Mouse (Mus musculus): Measurements from ENCODE around the gene Npff. TPM values are rescaled to one million over a fixed set of nuclear protein-coding genes. Genes with fewer than 3 reads are reported as not detected.

Npff gene
- polyA plus RNA-seq, 1 experiment from 2014 or later = 2.1 TPM

DNA sequence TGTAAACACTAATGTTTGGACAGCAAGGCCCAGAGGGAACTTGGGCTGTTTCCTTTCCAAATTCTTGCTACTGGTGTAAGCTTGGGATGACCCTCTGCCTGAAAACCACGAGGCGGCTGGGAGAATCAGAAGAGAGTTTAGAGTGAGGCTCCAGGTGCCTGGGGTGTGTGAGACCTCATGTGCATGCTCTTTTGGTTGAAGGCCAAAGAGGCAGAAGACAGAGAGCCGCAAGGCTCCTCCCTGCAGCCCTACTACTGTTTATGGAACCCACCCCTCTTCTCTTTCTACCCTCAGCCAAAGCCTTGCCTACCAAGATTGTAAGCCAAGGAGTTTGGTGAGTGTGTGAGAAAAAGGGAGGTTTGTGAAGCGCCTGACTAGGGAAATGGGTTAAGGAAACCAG, 9.0 kb downstream of the Npff start:
- H3K4me1 ChIP-seq (ENCODE audit: control insufficient read depth in 2 of 2, insufficient read depth in 2 of 2, low read length in 2 of 2) = peaks cover 16 to 40% of the 10 kb centered on the region in 2 experiments
- no peaks in the 10 kb centered on the region for H3K9me3 ChIP-seq (ENCODE audit: control insufficient read depth, low read length)
- peak overlapping the region; percentile 80; the same call in 1 of the 2 replicates for H3K9ac ChIP-seq (ENCODE audit: low read length)
- H3K36me3 ChIP-seq (ENCODE audit: control insufficient read depth, insufficient read depth, low read length) = peaks cover 8% of the 10 kb centered on the region
- 55% methylated on average over 4 of the region's 4 CpGs for WGBS
- ATAC-seq (ENCODE audit: insufficient number of reproducible peaks, insufficient read depth, low FRiP score, low read depth) = no peak
- H3K4me2 ChIP-seq (ENCODE audit: low read length) = peak overlapping the region; percentile 98
- H3K27me3 ChIP-seq (ENCODE audit: control insufficient read depth, insufficient read depth, low read length) = no peaks in the 10 kb centered on the region
- H3K4me3 ChIP-seq (ENCODE audit: control insufficient read depth in 1 of 2, insufficient read depth in 1 of 2, low read depth in 1 of 2, low read length in 2 of 2) = peak overlapping the region; percentile 50 to 57; a peak in 3 of 4 replicates
- H3K27ac ChIP-seq (replicated peaks in 1 of 2; ENCODE audit: control insufficient read depth in 1 of 2, insufficient read depth in 1 of 2, low read depth in 2 of 2, low read length in 2 of 2) = no peak overlapping the region

DNA sequence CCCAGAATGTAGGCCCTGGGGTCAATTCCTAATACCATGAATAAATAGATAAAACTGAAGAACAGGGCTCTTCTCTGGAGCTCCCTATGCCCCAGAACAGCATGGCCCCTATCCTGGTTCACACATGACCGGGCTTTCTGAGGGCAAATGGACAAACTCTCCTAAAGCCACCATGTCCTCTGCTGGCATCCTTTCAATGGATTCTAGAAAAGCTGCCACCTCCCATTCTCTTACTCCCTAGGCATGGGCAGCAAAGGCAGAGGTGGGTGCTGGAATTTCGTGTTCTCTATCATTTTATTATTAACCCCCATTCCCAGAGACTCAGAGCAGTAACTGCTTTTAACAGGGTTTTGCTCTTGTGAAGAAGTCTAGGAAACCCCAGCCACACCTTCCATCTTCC, 9.5 kb downstream of the Npff start:
- Histone ChIP-seq H3K27me3 (ENCODE audit: control insufficient read depth, insufficient read depth, low read length) (no peaks in the 10 kb centered on the region), H3K27ac (replicated peaks in 1 of 2; ENCODE audit: control insufficient read depth in 1 of 2, insufficient read depth in 1 of 2, low read depth in 2 of 2, low read length in 2 of 2) (no peak overlapping the region), H3K9me3 (ENCODE audit: control insufficient read depth, low read length) (no peaks in the 10 kb centered on the region), H3K9ac (ENCODE audit: low read length) (no peak overlapping the region), H3K4me1 (ENCODE audit: control insufficient read depth in 2 of 2, insufficient read depth in 2 of 2, low read length in 2 of 2) (peaks cover 13 to 36% of the 10 kb centered on the region in 2 experiments), H3K36me3 (ENCODE audit: control insufficient read depth, insufficient read depth, low read length) (peaks cover 5% of the 10 kb centered on the region; the same call in 1 of the 2 replicates), H3K4me2 (ENCODE audit: low read length) (no peak overlapping the region), H3K4me3 (ENCODE audit: control insufficient read depth in 1 of 2, insufficient read depth in 1 of 2, low read depth in 1 of 2, low read length in 2 of 2) (no peak overlapping the region)
- ATAC-seq (ENCODE audit: insufficient number of reproducible peaks, insufficient read depth, low FRiP score, low read depth) = no peak
- 93% methylated on average over 2 of the region's 2 CpGs for WGBS

DNA sequence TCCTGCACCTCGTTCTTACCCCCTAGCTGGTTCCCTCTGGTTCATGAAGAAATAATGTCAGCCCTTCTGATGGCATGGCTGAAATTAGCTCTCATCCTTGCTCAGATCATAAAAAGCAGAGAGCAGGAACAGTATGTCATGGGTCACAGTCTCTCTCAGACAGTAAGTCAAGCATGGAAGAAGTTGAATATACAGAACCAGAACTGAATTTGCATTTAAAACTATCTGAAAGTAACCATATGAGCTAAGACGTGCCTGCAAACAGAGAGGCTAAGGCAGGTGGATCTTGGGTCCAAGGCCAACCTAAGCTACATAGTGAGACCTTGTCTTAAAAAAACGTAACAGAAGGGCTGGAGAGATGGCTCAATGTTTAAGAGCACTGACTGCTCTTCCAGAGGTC, 11.7 kb downstream of the Npff start:
- Histone ChIP-seq H3K36me3 (ENCODE audit: control insufficient read depth, insufficient read depth, low read length) (peaks cover 4% of the 10 kb centered on the region; the same call in 1 of the 2 replicates), H3K4me2 (ENCODE audit: low read length) (no peak overlapping the region), H3K4me3 (ENCODE audit: control insufficient read depth in 1 of 2, insufficient read depth in 1 of 2, low read depth in 1 of 2, low read length in 2 of 2) (no peak overlapping the region), H3K9me3 (ENCODE audit: control insufficient read depth, low read length) (no peaks in the 10 kb centered on the region), H3K4me1 (ENCODE audit: control insufficient read depth in 2 of 2, insufficient read depth in 2 of 2, low read length in 2 of 2) (peaks cover 13 to 27% of the 10 kb centered on the region in 2 experiments), H3K27me3 (ENCODE audit: control insufficient read depth, insufficient read depth, low read length) (no peaks in the 10 kb centered on the region), H3K27ac (replicated peaks in 1 of 2; ENCODE audit: control insufficient read depth in 1 of 2, insufficient read depth in 1 of 2, low read depth in 2 of 2, low read length in 2 of 2) (no peak overlapping the region), H3K9ac (ENCODE audit: low read length) (no peak overlapping the region)
- WGBS = 80% methylated on average over 3 of the region's 3 CpGs
- ATAC-seq (ENCODE audit: insufficient number of reproducible peaks, insufficient read depth, low FRiP score, low read depth) = no peak

DNA sequence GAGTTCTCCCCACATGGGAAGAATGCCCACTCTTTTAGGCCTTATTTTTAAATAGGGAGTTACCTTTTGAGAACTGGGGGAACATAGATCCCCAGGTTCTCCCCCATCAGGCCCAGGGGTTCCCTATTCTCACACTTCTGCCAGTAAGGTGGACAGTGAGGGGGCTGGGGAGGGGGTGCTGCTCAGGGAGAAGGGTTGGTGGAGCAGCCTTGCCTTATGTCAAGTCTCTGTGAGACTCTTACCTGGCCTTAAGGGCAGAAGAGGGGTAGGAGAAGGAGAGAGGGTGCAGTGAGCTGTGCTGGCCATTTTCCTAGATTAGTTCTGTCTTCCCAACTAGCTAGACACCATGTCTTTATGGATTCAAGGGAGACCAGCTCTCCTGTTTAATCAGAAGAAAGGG, 12.3 kb downstream of the Npff start:
- Histone ChIP-seq H3K27me3 (ENCODE audit: control insufficient read depth, insufficient read depth, low read length) (no peaks in the 10 kb centered on the region), H3K27ac (replicated peaks in 1 of 2; ENCODE audit: control insufficient read depth in 1 of 2, insufficient read depth in 1 of 2, low read depth in 2 of 2, low read length in 2 of 2) (no peak overlapping the region), H3K9ac (ENCODE audit: low read length) (no peak overlapping the region), H3K4me1 (ENCODE audit: control insufficient read depth in 2 of 2, insufficient read depth in 2 of 2, low read length in 2 of 2) (peaks cover 13 to 27% of the 10 kb centered on the region in 2 experiments), H3K36me3 (ENCODE audit: control insufficient read depth, insufficient read depth, low read length) (peaks cover 4% of the 10 kb centered on the region; the same call in 1 of the 2 replicates), H3K4me2 (ENCODE audit: low read length) (no peak overlapping the region), H3K4me3 (ENCODE audit: control insufficient read depth in 1 of 2, insufficient read depth in 1 of 2, low read depth in 1 of 2, low read length in 2 of 2) (no peak overlapping the region), H3K9me3 (ENCODE audit: control insufficient read depth, low read length) (no peaks in the 10 kb centered on the region)
- ATAC-seq (ENCODE audit: insufficient number of reproducible peaks, insufficient read depth, low FRiP score, low read depth) = no peak

DNA sequence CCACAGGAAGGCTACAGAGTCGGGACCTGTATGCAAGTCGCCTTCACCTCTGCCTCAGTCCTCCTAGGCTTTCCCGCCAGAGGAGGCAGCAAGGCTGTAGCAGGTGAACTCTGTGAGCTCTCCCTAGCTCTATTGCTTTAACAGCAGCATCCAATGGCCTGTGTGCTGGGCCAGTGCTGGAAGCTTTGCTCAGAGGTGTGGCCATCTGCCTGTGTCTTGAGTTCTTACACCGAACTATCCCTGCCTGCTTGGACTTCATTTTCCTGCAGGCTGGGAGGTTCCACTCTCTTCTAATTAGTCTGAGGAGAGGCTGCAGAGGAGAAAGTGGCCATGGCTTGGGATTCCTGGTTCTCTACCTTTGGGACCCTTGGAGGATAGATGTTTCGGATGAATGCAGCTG, 12.7 kb downstream of the Npff start:
- 49% methylated on average over 5 of the region's 5 CpGs for WGBS
- Histone ChIP-seq H3K27ac (replicated peaks in 1 of 2; ENCODE audit: control insufficient read depth in 1 of 2, insufficient read depth in 1 of 2, low read depth in 2 of 2, low read length in 2 of 2) (no peak overlapping the region), H3K36me3 (ENCODE audit: control insufficient read depth, insufficient read depth, low read length) (peaks cover 4% of the 10 kb centered on the region; the same call in 1 of the 2 replicates), H3K4me2 (ENCODE audit: low read length) (no peak overlapping the region), H3K4me3 (ENCODE audit: control insufficient read depth in 1 of 2, insufficient read depth in 1 of 2, low read depth in 1 of 2, low read length in 2 of 2) (no peak overlapping the region), H3K4me1 (ENCODE audit: control insufficient read depth in 2 of 2, insufficient read depth in 2 of 2, low read length in 2 of 2) (peaks cover 13 to 27% of the 10 kb centered on the region in 2 experiments), H3K9ac (ENCODE audit: low read length) (no peak overlapping the region), H3K27me3 (ENCODE audit: control insufficient read depth, insufficient read depth, low read length) (no peaks in the 10 kb centered on the region), H3K9me3 (ENCODE audit: control insufficient read depth, low read length) (no peaks in the 10 kb centered on the region)
- no peak for ATAC-seq (ENCODE audit: insufficient number of reproducible peaks, insufficient read depth, low FRiP score, low read depth)

DNA sequence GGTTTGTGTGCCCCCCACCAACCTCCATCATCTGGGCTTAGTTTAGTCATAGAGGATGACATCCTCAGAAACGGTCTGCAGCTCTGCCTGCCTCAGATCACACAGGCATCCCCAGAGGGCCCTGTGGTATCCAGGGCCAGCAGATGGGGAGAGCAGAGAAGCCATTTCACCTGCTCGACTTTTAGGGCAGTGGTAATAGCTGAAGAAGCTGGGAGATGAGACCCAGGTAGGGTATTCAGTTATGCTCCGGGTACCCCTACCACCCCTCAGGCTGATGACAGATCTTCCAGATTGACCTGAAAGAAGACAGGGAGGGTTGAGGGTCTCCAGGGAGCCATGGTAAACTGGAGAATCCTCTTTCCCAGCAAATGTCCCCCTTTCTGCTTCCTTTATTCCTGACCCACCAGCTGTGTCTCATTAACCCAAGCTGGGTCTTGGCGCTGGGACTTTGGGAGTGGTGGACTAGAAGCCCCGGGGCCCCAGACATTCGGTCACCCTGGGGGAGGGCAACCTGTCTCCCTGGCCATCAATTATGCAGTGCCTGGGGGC, 13.4 kb downstream of the Npff start:
- 17% methylated on average over 6 of the region's 6 CpGs for WGBS
- Histone ChIP-seq H3K36me3 (ENCODE audit: control insufficient read depth, insufficient read depth, low read length) (peaks cover 4% of the 10 kb centered on the region; the same call in 1 of the 2 replicates), H3K9ac (ENCODE audit: low read length) (peak overlapping the region; percentile 72; the same call in 1 of the 2 replicates), H3K4me2 (ENCODE audit: low read length) (peak overlapping the region; percentile 82), H3K4me1 (ENCODE audit: control insufficient read depth in 2 of 2, insufficient read depth in 2 of 2, low read length in 2 of 2) (peaks cover 13 to 27% of the 10 kb centered on the region in 2 experiments), H3K9me3 (ENCODE audit: control insufficient read depth, low read length) (no peaks in the 10 kb centered on the region), H3K27ac (replicated peaks in 1 of 2; ENCODE audit: control insufficient read depth in 1 of 2, insufficient read depth in 1 of 2, low read depth in 2 of 2, low read length in 2 of 2) (peak overlapping the region; percentile 8 to 72; a peak in 3 of 4 replicates), H3K4me3 (ENCODE audit: control insufficient read depth in 1 of 2, insufficient read depth in 1 of 2, low read depth in 1 of 2, low read length in 2 of 2) (peak overlapping the region in 1 of 2 experiments; percentile 55; a peak in 1 of 4 replicates), H3K27me3 (ENCODE audit: control insufficient read depth, insufficient read depth, low read length) (no peaks in the 10 kb centered on the region)
- ATAC-seq (ENCODE audit: insufficient number of reproducible peaks, insufficient read depth, low FRiP score, low read depth) = no peak

DNA sequence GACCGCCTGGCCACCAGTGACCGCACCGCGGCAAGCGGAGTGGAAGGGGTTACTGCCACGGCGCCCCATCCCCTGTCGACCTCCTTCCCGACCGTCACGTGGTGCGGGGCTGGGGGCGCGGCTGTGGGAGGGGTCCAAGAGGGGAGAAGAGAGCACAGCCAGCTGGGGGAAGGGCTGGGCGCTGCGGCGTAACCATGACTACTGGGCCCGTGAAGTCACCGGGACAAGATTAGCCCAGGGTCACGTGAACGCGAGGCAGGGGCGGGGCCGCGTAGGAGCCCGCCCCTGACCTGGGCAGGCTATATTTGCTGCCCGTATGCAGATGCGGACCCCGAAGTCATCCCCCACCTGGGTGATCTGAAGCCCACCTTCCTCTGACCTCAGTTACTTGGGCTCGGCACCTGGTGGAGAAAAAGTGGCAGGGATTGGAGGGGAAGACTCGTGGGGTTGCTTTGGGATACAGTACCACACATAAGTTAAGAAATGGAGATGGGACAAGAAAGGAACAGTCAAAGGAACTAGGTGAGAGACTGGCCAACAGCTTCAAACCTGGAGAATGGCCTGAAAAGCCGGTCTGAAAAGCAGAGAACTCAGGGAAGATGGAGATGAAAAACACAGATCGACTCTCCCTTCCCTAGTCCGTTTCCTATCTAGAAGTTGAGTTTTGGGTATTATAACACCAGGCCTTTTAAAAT, 14.0 kb downstream of the Npff start:
- peak overlapping the region; percentile 82 for H3K4me2 ChIP-seq (ENCODE audit: low read length)
- peak; percentile 92 for ATAC-seq (ENCODE audit: insufficient number of reproducible peaks, insufficient read depth, low FRiP score, low read depth)
- H3K4me3 ChIP-seq (ENCODE audit: control insufficient read depth in 1 of 2, insufficient read depth in 1 of 2, low read depth in 1 of 2, low read length in 2 of 2) = peak overlapping the region; percentile 55 to 74
- H3K36me3 ChIP-seq (ENCODE audit: control insufficient read depth, insufficient read depth, low read length) = peaks cover 4% of the 10 kb centered on the region; the same call in 1 of the 2 replicates
- H3K4me1 ChIP-seq (ENCODE audit: control insufficient read depth in 2 of 2, insufficient read depth in 2 of 2, low read length in 2 of 2) = peaks cover 11 to 21% of the 10 kb centered on the region in 2 experiments
- H3K27me3 ChIP-seq (ENCODE audit: control insufficient read depth, insufficient read depth, low read length) = no peaks in the 10 kb centered on the region
- H3K9me3 ChIP-seq (ENCODE audit: control insufficient read depth, low read length) = no peaks in the 10 kb centered on the region
- 5% methylated on average over 33 of the region's 34 CpGs for WGBS
- peak overlapping the region; percentile 73 to 75 for H3K27ac ChIP-seq (replicated peaks in 1 of 2; ENCODE audit: control insufficient read depth in 1 of 2, insufficient read depth in 1 of 2, low read depth in 2 of 2, low read length in 2 of 2)
- peak overlapping the region; percentile 72 for H3K9ac ChIP-seq (ENCODE audit: low read length)
